Mouse (Mus musculus) frontal cortex, postnatal 25 days (tissue): ENCODE measurements around the gene Apex1.
A peak's percentile ranks its signal among the peaks of the same experiment; 100 is the strongest.
"Not testable (repeated sequence)": the region's sequence is repeated elsewhere in the genome, so short reads cannot be mapped to it uniquely, and the experiment has no call there.

Source experiments
- DNase-seq, 2 experiments: peaks; one replicate each; pipeline ENCODE4 v3.0.0; 2022; ENCODE audit warnings: low spot score in 2 of 2

Gene Apex1

DNA sequence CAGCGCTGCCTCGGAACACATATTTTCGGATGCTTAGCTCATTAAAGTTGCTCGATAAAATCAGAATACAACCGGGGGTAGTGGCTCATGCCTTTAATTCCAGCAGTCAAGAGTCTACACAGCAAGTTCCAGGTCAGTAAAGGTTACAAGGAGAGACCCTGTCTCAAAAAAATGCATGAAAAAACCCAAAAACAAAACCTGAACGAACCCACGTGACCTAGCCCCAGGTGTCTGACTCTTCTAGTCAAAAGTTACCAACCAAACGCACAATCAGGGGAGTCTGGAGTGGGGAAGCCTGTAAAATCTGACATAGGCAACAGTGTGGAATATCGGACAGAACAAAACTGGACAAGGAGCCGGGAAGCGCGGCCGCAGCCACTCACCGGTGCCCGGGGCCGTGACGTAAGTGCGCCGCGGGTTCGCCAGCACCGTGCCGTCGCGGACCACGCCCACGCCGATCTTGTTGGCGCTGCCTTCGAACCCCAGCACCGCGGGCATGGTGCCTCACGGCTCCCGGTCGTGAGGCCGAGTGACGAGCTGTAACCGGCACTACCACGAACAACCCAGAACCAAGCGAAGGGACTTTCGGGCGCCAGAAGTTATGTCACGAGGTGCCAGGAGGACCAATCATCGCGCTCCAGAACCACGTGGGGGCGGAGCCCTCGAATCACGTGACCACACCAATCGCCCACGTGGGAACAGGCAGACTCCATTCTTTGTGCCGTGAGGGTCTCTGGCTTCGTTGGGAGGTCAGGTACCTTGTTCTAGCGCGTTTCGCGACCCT, at the start of gene Apex1, which contains the start of gene Osgep:
TSS of gene Apex1 (plus strand) at position 688 of the 784 bp plus-strand sequence.
TSS of gene Osgep (minus strand) at position 613 of the 784 bp plus-strand sequence.
- DNase-seq = peak; percentile 98

GRCm38 (mm10) chr14:50875175-50875574, 49.6 kb upstream of the Apex1 start:
- DNase-seq = no peak

DNA sequence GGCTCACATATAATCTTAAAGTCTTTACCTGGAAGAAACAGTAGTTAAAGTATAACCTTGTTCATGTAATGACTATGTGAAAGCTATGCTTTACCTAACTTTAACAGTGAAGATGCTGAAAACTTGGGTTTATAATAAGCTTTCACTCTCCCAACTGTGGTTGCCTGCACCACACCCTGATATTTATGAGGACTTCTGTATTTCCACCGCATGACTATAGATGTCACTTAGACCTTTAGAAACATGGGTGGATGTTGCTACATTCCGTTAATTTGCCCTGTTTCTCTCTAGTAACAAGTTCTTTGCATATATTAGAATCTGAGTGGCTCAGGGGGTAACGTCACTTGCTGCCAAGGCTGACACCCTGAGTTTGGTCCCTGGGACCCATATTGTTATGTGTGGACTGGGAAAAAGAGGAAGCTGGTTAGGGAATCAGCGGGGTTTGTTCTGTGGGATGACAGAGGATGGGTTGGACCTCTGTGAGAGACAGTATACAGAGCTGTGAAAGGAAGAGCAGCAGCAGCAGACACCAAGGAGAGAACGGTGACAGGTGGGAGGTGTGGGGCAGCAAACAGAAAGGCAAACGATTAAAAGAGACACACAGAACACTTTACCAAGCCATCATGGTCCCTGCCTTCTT, 49.1 kb upstream of the Apex1 start:
- DNase-seq = no peak

GRCm38 (mm10) chr14:50876236-50876950, 48.4 kb upstream of the Apex1 start:
- DNase-seq = no peak

- no peak for DNase-seq
Measured at GRCm38 (mm10) chr14:50891621-50892020, 33.1 kb upstream of the Apex1 start.

GRCm38 (mm10) chr14:50892091-50892490, 32.7 kb upstream of the Apex1 start:
- DNase-seq = no peak

DNA sequence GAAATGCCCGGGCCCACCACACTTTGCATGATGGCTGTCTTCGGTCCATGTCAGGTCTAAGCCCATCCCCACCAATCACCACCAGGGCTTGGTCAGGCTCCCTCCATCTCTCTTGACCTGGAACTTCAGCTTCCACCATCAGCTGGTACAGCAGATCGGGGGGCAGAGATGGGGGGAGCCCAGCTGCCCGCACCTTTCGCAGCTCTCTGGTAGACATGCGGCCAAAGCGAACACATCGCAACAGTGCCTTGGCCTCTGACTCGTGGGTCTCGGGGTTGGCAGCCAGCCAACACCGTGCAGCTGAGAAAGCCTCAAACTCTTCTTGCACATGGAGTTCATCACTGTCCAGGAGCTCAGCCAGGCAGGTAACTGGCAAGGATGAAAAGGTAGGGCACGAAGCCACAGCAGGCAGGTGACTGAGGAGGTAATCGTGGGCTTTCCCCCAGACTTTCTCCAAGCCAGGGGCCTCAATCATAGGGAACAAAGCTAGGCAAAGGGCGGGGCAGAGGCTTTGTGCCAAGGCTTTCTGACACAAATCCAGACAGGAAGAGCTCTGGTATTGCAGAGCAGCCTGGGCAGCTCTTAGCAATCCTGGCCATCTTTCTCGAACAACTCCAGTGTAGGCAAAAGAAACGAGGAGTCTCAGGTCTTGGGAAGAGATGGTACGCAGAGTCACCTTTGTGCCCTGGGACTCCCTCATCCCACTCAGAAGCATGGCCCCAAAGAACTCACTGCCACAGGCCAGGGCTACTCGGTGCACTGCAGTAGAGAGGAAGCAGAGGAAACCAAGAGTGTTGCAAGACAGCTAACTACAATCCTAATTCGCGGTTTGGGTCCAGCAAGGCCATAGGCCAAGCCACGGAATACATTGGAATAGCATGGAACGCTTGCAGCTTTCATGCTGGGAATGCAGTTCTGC, 32.0 kb upstream of the Apex1 start:
- DNase-seq = no peak

- no peak for DNase-seq
Measured at GRCm38 (mm10) chr14:50895407-50895806, 29.4 kb upstream of the Apex1 start.

- peak; percentile 14 to 18 for DNase-seq
Measured at GRCm38 (mm10) chr14:50895985-50896746, 28.6 kb upstream of the Apex1 start.

- peak; percentile 11 to 17 for DNase-seq
Measured at GRCm38 (mm10) chr14:50896747-50897373, 27.9 kb upstream of the Apex1 start.

- no peak for DNase-seq
Measured at GRCm38 (mm10) chr14:50897374-50897765, 27.4 kb upstream of the Apex1 start, which contains the start of gene Klhl33. TSS of gene Klhl33 (minus strand) at chr14:50897507.

- DNase-seq = not testable (repeated sequence)
Measured at GRCm38 (mm10) chr14:50897992-50898391, 26.8 kb upstream of the Apex1 start.

- DNase-seq = no peak
Measured at GRCm38 (mm10) chr14:50903973-50904827, 20.6 kb upstream of the Apex1 start.

- DNase-seq = no peak
Measured at GRCm38 (mm10) chr14:50904828-50905129, 20.0 kb upstream of the Apex1 start.

GRCm38 (mm10) chr14:50905327-50905726, 19.4 kb upstream of the Apex1 start:
- DNase-seq = not testable (repeated sequence)

GRCm38 (mm10) chr14:50908126-50908525, 16.6 kb upstream of the Apex1 start:
- no peak for DNase-seq

DNA sequence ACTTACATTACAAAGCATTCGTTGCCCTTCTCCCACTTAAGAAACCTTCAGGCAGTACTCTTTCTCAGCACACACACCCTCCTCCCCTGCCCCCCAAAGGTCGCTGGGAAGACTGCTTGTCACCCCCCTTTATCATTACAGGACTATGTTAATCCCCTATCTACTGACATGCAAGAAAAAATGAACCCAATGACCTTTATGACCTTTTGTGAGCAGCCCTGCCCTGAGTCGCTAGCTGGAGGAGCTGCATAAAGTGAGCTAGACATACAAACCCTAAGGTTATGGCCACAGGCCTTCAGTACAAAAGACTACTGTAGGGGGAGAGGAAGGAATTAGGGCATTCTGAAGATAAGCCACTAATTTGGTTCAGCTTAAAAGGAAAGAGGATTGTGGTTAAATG, 13.4 kb upstream of the Apex1 start:
- no peak for DNase-seq

GRCm38 (mm10) chr14:50923437-50923836, 1.3 kb upstream of the Apex1 start:
- DNase-seq = not testable (repeated sequence)
